Mouse (Mus musculus): ENCODE measurements around the gene Gpr45. TPM values are rescaled to one million over a fixed set of nuclear protein-coding genes. Genes with fewer than 3 reads are reported as not detected.
"Not testable (repeated sequence)": the region's sequence is repeated elsewhere in the genome, so short reads cannot be mapped to it uniquely, and the experiment has no call there.

Gpr45 gene
- polyA plus RNA-seq, 1 experiment from 2014 or later: 12.4 TPM

DNA sequence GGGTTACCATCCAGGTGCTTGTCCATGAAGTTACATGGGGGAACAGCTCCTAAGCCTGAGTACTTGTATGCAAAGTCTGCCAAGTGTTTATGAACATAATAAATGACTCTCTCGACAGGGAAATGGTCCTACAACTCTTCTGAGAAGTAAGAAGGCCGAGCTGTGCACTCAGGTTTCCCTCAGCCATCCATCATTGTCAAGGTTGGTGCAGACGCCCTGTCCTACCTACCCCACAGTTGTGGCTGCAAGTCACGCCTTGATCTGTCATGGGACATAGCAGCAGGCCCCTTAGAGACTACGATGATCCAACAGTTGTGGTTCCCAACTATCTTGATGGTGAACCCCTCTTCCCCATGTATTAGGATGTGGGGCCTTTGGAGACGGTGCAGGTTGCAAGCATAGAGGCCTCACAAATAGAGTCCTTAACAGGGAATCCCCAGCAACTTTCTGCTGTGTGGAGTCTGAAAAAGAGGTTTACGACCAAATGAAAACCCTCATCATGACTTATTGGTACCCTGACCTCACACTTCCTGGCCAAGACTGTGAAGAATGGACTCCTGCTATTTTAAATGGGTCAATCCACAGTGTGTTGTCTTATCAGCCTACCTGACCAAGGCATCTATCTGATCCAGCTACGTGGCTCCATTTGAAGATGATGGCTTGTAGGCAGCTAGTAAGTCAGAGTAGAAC is 30.6 kb downstream of the Gpr45 start:
- 77% methylated on average over 8 of the region's 8 CpGs for WGBS
- Histone ChIP-seq H3K4me2 (no peak overlapping the region), H3K4me3 (no peak overlapping the region), H3K4me1 (replicated peaks) (no peaks in the 10 kb centered on the region), H3K9ac (no peak overlapping the region), H3K9me3 (no peaks in the 10 kb centered on the region), H3K27me3 (no peaks in the 10 kb centered on the region), H3K36me3 (peaks cover 3% of the 10 kb centered on the region; the same call in 1 of the 2 replicates), H3K27ac (replicated peaks) (no peak overlapping the region)
- ATAC-seq (ENCODE audit: low FRiP score, low read depth): no peak

DNA sequence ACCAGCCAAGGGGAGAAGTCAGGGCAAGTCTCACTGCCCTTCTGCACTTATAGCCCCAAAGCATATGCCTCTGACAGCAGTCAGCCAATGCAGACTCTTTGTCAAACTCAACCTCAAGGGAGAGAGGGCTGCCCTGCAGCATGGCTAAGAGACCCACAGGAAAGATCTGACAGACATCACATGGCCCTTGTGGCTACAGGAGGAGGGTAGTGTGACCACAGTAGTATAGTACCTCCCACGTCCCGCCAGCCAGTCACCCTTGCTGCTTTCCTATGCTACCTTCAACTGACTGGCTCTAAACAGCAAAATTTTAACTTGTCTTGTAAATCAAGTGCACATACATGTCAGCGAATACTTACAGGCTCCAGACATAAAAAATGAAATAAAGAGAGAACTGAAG is 31.4 kb downstream of the Gpr45 start:
- 92% methylated on average over 3 of the region's 3 CpGs for WGBS
- Histone ChIP-seq H3K9ac (no peak overlapping the region), H3K4me2 (no peak overlapping the region), H3K4me3 (no peak overlapping the region), H3K36me3 (peaks cover 3% of the 10 kb centered on the region; the same call in 1 of the 2 replicates), H3K27ac (replicated peaks) (no peak overlapping the region), H3K27me3 (no peaks in the 10 kb centered on the region), H3K9me3 (no peaks in the 10 kb centered on the region), H3K4me1 (replicated peaks) (no peaks in the 10 kb centered on the region)
- no peak for ATAC-seq (ENCODE audit: low FRiP score, low read depth)

DNA sequence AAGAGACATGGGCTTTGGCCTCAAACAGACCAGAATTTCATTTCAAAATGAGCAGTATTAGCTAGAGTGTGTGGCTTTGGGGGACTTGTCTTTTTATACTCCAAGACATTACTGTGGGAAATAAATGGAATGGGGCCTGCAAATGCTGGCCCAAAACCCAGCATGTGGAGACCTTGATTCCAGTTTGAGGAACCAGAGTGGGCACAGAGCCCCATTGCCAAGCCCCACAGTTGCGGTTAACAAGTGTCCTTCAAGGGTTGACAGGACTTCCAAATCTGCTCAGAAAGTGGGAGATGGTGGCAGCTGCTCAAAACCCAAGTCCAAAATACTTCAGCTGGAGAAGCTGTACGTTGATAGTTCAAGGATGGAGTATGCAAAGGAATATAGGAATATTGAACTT is 36.3 kb downstream of the Gpr45 start:
- Histone ChIP-seq H3K9ac (no peak overlapping the region), H3K27ac (replicated peaks) (no peak overlapping the region), H3K36me3 (peaks cover 3% of the 10 kb centered on the region; the same call in 1 of the 2 replicates), H3K4me3 (no peak overlapping the region), H3K4me1 (replicated peaks) (no peaks in the 10 kb centered on the region), H3K9me3 (0 out of 2 replicates have a peak, but pooled peaks cover 6% of the 10 kb centered on the region), H3K4me2 (no peak overlapping the region), H3K27me3 (no peaks in the 10 kb centered on the region)
- no peak for ATAC-seq (ENCODE audit: low FRiP score, low read depth)
- 95% methylated on average over 2 of the region's 2 CpGs for WGBS

GRCm38 (mm10) chr1:43006051-43006514 is 53.4 kb downstream of the Gpr45 start:
- Histone ChIP-seq H3K9me3 (no peaks in the 10 kb centered on the region), H3K36me3 (no peaks in the 10 kb centered on the region), H3K4me3 (peak overlapping the region; percentile 18), H3K4me1 (replicated peaks) (peaks cover 14% of the 10 kb centered on the region), H3K9ac (no peak overlapping the region; the same call in 1 of the 2 replicates), H3K27me3 (no peaks in the 10 kb centered on the region), H3K4me2 (peak overlapping the region; percentile 45), H3K27ac (replicated peaks) (peak overlapping the region; percentile 61)
- ATAC-seq (ENCODE audit: low FRiP score, low read depth): peak; percentile 93
- WGBS: 16% methylated on average over 13 of the region's 13 CpGs

DNA sequence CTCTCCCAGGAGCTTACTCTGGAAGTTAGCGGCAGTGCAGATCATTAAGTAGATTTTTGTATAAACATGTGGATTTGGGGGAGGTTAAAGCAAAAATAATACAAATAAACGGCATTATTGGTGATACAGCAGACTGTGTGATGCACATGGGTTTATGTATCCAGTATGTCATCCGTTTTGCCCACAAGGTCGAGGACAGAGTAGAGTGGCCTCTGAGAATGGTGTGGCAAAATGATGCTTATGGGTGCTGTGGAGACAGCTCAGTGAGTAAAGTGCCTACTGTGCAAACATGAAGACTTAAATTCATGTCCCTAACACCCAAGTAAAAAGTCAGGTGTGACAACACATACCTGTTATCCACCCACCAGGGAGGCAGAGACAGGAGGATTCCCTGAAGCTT is 53.9 kb downstream of the Gpr45 start:
- peaks cover 14% of the 10 kb centered on the region for H3K4me1 ChIP-seq (replicated peaks)
- H3K4me3 ChIP-seq: peak overlapping the region; percentile 18
- peak overlapping the region; percentile 45 for H3K4me2 ChIP-seq
- H3K27ac ChIP-seq (replicated peaks): peak overlapping the region; percentile 61
- 68% methylated on average over 4 of the region's 4 CpGs for WGBS
- H3K27me3 ChIP-seq: no peaks in the 10 kb centered on the region
- 0 out of 2 replicates have a peak, but pooled peaks have one; percentile 7 for ATAC-seq (ENCODE audit: low FRiP score, low read depth)
- no peaks in the 10 kb centered on the region for H3K36me3 ChIP-seq
- no peak overlapping the region; the same call in 1 of the 2 replicates for H3K9ac ChIP-seq
- H3K9me3 ChIP-seq: no peaks in the 10 kb centered on the region

DNA sequence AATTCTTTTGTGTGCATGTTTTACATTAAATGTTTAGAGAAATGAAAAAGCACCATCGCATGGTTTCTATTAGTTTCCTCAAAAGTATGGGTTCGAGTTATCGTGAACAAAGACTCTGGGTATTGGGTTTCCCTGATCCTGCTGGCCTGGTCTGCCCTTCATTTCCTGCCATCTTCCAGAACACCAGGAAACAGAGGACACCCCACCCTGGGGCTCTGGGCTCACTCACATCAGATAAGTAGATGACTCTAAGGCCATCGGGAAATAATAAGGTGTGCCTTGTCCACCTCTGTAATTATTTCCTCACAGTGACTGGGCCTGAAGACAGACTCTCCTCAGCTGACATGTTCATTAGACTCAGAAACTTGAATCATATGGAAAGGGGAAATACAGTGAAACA is 57.8 kb downstream of the Gpr45 start:
- Histone ChIP-seq H3K4me2 (no peak overlapping the region), H3K9me3 (no peaks in the 10 kb centered on the region), H3K36me3 (no peaks in the 10 kb centered on the region), H3K27ac (replicated peaks) (no peak overlapping the region), H3K4me3 (no peak overlapping the region), H3K4me1 (replicated peaks) (peaks cover 11% of the 10 kb centered on the region), H3K27me3 (no peaks in the 10 kb centered on the region), H3K9ac (no peak overlapping the region)
- 94% methylated on average over 4 of the region's 4 CpGs for WGBS
- no peak for ATAC-seq (ENCODE audit: low FRiP score, low read depth)

- not testable (repeated sequence) for ATAC-seq (ENCODE audit: low FRiP score, low read depth); H3K27me3 ChIP-seq; H3K4me2 ChIP-seq; H3K9me3 ChIP-seq; H3K9ac ChIP-seq; H3K4me3 ChIP-seq; H3K4me1 ChIP-seq (replicated peaks); H3K36me3 ChIP-seq; H3K27ac ChIP-seq (replicated peaks)
- 88% methylated on average over 7 of the region's 7 CpGs for WGBS
Measured at GRCm38 (mm10) chr1:43015153-43015685, 62.5 kb downstream of the Gpr45 start.

GRCm38 (mm10) chr1:43036014-43036413 is 83.3 kb downstream of the Gpr45 start:
- Histone ChIP-seq H3K4me1 (replicated peaks) (peaks cover 2% of the 10 kb centered on the region; the same call in 1 of the 2 replicates), H3K4me2 (no peak overlapping the region), H3K9me3 (no peaks in the 10 kb centered on the region), H3K27me3 (no peaks in the 10 kb centered on the region), H3K27ac (replicated peaks) (no peak overlapping the region), H3K36me3 (peaks cover 11% of the 10 kb centered on the region), H3K9ac (no peak overlapping the region), H3K4me3 (no peak overlapping the region)
- ATAC-seq (ENCODE audit: low FRiP score, low read depth): no peak
- 82% methylated on average over 7 of the region's 7 CpGs for WGBS

DNA sequence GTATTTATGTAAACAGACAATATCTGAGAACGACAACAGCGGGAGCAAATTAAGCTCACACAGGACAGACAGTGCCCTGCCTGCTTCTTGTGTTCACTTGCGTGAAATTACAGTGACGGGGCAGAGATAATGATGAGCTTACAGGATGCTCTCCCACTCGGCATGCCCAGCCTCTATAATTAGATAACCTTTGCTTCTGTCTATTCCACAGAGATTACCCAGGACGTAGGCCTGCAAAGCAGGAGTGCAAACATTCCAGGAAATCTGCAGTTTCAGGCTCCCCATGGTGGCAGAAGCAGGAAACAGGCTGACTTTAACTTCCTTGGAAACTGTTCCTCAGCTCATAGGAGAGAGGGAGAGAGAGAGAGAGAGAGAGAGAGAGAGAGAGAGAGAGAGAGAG is 89.6 kb downstream of the Gpr45 start:
- ATAC-seq (ENCODE audit: low FRiP score, low read depth): peak; percentile 52; the same call in 1 of the 2 replicates
- no peak overlapping the region for H3K4me3 ChIP-seq
- H3K4me2 ChIP-seq: no peak overlapping the region
- no peak overlapping the region for H3K27ac ChIP-seq (replicated peaks)
- no peaks in the 10 kb centered on the region for H3K9me3 ChIP-seq
- no peaks in the 10 kb centered on the region for H3K36me3 ChIP-seq
- H3K4me1 ChIP-seq (replicated peaks): peaks cover 21% of the 10 kb centered on the region
- H3K27me3 ChIP-seq: no peaks in the 10 kb centered on the region
- 32% methylated on average over 6 of the region's 6 CpGs for WGBS
- H3K9ac ChIP-seq: no peak overlapping the region

DNA sequence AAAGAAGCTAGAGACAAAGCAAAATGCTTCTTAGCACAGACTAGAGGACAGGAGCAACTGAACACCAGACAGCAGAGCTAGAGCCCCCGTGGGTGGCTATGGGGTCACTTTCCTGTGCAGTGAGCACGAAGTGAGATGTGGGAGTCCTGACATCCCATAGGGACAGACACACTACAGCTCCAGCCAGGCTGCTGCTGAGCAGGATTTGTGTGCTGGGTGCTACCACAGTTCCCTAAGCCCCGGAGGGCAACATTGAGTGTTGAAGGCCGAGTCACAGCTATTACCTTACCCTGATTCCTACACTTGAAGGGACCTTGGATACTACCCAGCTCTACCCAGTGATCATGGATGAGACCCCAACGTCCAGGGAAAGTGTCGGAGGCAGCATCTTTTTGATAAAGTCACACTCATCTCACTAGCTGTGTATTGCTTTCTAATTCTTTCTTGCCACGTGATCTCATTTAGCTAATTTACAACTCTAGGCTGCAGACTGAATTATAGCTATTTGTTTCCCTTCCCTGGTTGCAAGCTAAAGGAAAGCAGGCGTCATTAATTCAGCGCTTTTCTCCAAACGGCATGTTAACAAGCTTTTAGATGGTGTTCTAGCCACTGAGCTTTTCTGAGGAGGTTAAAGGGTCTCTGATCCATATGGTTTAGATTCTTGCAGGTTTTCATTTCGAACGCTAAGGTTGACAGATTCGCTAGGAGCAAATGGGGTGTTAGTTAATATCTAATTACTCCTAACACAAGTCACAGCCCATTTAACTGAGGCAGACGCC is 92.7 kb downstream of the Gpr45 start:
- peaks cover 4% of the 10 kb centered on the region; the same call in 1 of the 2 replicates for H3K36me3 ChIP-seq
- no peaks in the 10 kb centered on the region for H3K27me3 ChIP-seq
- no peak overlapping the region for H3K4me3 ChIP-seq
- H3K27ac ChIP-seq (replicated peaks): no peak overlapping the region; the same call in 1 of the 2 replicates
- no peak overlapping the region for H3K4me2 ChIP-seq
- no peak overlapping the region for H3K9ac ChIP-seq
- peaks cover 24% of the 10 kb centered on the region for H3K4me1 ChIP-seq (replicated peaks)
- peak; percentile 33; the same call in 1 of the 2 replicates for ATAC-seq (ENCODE audit: low FRiP score, low read depth)
- 56% methylated on average over 14 of the region's 14 CpGs for WGBS
- H3K9me3 ChIP-seq: no peaks in the 10 kb centered on the region

- Histone ChIP-seq H3K9me3 (no peaks in the 10 kb centered on the region), H3K9ac (no peak overlapping the region), H3K4me2 (no peak overlapping the region), H3K4me3 (no peak overlapping the region), H3K36me3 (peaks cover 17% of the 10 kb centered on the region), H3K27me3 (no peaks in the 10 kb centered on the region), H3K27ac (replicated peaks) (no peak overlapping the region), H3K4me1 (replicated peaks) (peaks cover 13% of the 10 kb centered on the region)
- no peak for ATAC-seq (ENCODE audit: low FRiP score, low read depth)
- 89% methylated on average over 2 of the region's 2 CpGs for WGBS
Measured at GRCm38 (mm10) chr1:43046990-43047389, 94.3 kb downstream of the Gpr45 start.

DNA sequence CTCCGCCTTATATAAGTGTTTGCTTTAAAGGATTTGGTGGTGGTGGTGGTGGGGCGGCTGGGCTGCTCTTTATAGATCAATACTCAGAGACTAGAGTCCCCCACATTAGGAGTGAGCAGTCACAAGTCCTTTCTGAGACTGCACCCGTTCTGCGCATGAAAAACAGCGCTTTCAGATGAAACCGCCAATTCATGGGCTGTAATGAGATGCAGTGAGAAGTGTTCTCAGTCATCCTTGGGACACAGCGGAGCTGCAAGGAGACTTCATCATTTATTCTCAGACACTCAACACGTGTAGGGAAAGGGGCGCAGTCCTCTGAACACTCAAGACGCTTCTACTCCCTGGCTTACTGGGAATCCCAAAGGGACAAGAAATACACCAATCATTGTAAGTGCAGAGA is 95.1 kb downstream of the Gpr45 start:
- Histone ChIP-seq H3K9me3 (no peaks in the 10 kb centered on the region), H3K36me3 (peaks cover 23% of the 10 kb centered on the region), H3K4me3 (no peak overlapping the region), H3K9ac (no peak overlapping the region), H3K27ac (replicated peaks) (no peak overlapping the region), H3K4me1 (replicated peaks) (0 out of 2 replicates have a peak, but pooled peaks cover 9% of the 10 kb centered on the region), H3K4me2 (no peak overlapping the region), H3K27me3 (no peaks in the 10 kb centered on the region)
- no peak for ATAC-seq (ENCODE audit: low FRiP score, low read depth)
- WGBS: 66% methylated on average over 10 of the region's 10 CpGs

Data from hindbrain, embryonic 15.5 days (tissue).